Mouse (Mus musculus): ENCODE measurements around the gene Diaph2.
A peak's percentile ranks its signal among the peaks of the same experiment; 100 is the strongest.
"Not testable (repeated sequence)": the region's sequence is repeated elsewhere in the genome, so short reads cannot be mapped to it uniquely, and the experiment has no call there.

The Diaph2 gene

GRCm38 (mm10) chrX:129831903-129832302 is 82.4 kb downstream of the Diaph2 start:
- DNase-seq (ENCODE audit: low spot score in 2 of 2) = no peak

GRCm38 (mm10) chrX:129833887-129834286 is 84.3 kb downstream of the Diaph2 start:
- DNase-seq (ENCODE audit: low spot score in 2 of 2) = no peak

DNA sequence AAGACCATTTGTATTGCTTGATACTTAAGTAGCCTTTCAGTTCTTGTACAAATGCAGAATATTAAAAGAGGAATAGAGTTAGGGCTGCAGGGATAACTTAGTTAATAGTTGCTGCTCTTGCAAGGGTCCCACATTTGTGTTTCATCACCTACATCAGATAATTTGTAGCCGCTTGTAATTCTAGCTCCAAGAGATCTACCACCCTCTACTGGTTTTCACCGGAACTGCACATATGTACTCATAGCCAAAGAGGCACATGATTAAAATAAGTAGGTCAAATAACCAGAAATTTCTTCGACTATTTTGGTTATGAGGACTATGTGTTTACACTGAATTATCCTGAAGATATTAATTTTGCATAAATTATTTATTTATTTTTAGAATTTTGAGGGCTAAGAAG is 134.9 kb downstream of the Diaph2 start:
- DNase-seq (ENCODE audit: low spot score in 2 of 2) = peak in 1 of 2 experiments; percentile 18

GRCm38 (mm10) chrX:129925806-129926205 is 176.3 kb downstream of the Diaph2 start:
- no peak for DNase-seq (ENCODE audit: low spot score in 2 of 2)

DNA sequence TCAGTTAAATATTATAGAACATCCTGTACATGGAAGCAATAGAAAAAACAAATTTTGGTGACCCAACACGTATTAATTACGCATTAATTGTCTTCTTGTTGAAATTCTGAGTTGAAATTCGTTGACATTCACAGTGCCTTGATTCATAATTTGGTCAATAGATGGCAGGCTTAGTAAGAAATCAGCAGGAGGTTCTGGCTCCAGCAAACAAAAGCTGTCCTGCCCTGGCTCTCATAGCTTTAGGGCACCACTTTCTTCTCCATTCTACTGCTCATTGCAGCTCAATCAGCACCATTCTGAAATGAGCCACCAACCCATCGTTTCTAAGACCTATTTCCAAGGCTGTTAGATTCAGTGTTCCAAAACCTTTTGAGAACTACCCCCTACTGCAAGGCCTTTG is 225.3 kb downstream of the Diaph2 start:
- no peak for DNase-seq (ENCODE audit: low spot score in 2 of 2)

DNA sequence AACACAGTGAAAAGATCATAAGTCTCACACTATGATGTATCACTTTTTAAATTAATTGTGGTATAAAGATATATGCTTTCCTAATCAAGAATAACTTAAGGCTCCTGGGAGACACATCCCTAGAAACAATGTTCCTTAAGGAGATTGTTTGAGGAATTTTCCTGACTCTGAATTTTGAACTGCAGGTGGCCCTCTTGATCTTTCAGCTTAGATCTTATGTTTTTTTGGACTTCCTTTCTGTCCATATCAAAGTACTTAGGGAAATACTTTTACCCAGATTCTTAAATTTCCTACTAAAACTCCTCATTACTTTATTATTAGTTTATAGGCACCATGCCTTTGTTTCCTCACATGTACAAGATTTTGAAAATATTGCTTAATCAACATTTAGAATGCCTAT is 258.7 kb downstream of the Diaph2 start:
- no peak for DNase-seq (ENCODE audit: low spot score in 2 of 2)

- no peak for DNase-seq (ENCODE audit: low spot score in 2 of 2)
These were observed 270.2 kb downstream of the Diaph2 start for GRCm38 (mm10) chrX:130019735-130020134.

DNA sequence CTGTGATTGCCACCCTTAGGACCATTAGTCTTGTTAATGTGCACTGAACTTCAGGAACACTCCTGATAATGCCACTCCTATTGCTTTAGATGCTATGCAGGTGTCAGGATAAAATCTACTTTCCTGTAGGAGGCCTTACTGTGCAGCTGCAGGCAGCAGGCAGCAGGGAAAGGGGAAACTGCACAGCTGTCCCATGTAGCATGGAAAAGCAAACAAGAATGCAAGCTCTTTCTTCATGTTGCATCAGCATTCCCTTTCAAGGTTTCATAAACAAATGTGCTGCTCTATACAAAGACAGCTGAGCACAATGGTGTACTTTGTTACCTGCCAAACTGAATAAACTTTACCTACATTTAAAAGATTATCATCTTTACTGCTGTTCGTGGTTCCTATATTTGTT is 295.0 kb downstream of the Diaph2 start:
- no peak for DNase-seq (ENCODE audit: low spot score in 2 of 2)

- no peak for DNase-seq (ENCODE audit: low spot score in 2 of 2)
These were observed 399.7 kb downstream of the Diaph2 start for GRCm38 (mm10) chrX:130149216-130149615.

GRCm38 (mm10) chrX:130152164-130152563 is 402.6 kb downstream of the Diaph2 start:
- no peak for DNase-seq (ENCODE audit: low spot score in 2 of 2)

GRCm38 (mm10) chrX:130173126-130173525 is 423.6 kb downstream of the Diaph2 start:
- no peak for DNase-seq (ENCODE audit: low spot score in 2 of 2)

- no peak for DNase-seq (ENCODE audit: low spot score in 2 of 2)
These were observed 438.3 kb downstream of the Diaph2 start for GRCm38 (mm10) chrX:130187891-130188290.

DNA sequence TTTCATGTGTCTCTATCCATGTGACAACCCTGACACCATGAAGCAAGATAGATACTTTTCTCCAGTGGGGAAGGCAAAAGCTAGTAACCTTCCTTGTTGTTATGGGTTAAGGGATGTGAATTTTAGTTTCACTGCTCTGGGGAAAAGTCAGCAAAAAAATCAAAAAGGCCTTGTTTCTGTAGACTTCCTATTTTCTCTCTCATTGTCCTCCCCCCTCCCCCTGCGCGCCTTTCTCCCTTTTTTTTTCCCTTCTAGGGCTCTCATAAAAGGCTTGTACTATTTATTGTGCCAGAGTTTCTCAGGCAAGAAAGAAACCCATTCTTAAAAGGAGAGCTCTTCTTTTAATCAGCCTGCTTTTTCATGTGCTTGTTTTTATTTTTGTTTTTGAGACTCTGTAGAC is 438.9 kb downstream of the Diaph2 start:
- DNase-seq (ENCODE audit: low spot score in 2 of 2) = no peak

DNA sequence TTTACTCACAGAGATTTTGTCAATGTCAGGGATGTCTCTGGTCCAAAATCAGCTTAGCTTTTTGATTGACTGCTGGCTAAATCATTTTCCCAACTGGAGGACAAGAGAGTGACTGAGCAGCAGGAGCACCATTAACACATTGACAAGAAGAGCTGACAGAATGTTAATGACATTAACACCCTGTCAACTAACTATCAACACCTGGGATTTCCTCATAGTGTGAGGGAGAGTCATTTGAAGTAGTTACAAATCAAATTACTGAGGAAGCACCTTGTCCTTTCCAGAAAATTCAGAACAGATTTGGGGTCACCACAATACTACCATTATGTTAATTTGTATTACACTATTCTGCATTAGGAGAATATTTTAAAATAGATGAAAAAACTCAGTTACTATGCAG is 439.7 kb downstream of the Diaph2 start:
- DNase-seq (ENCODE audit: low spot score in 2 of 2) = no peak

DNA sequence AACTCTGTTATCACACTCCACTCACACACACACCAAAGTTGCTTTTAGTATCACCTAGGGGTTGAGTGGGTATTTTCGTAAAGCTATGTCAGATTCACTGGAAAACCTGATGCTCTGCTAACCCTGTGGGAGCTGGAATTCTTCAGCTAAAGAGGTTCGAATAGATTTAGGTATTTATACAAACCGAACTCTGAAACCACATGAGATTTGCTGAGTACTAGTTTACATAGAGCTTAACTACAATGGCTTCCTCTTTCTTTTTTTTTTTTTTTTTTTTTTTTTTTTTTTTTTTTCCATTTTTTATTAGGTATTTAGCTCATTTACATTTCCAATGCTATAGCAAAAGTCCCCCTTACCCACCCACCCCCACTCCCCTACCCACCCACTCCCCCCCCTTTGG is 447.9 kb downstream of the Diaph2 start:
- DNase-seq (ENCODE audit: low spot score in 2 of 2) = not testable (repeated sequence)

- no peak for DNase-seq (ENCODE audit: low spot score in 2 of 2)
These were observed 455.7 kb downstream of the Diaph2 start for GRCm38 (mm10) chrX:130205243-130205642.

GRCm38 (mm10) chrX:130212227-130212626 is 462.7 kb downstream of the Diaph2 start:
- no peak for DNase-seq (ENCODE audit: low spot score in 2 of 2)

DNA sequence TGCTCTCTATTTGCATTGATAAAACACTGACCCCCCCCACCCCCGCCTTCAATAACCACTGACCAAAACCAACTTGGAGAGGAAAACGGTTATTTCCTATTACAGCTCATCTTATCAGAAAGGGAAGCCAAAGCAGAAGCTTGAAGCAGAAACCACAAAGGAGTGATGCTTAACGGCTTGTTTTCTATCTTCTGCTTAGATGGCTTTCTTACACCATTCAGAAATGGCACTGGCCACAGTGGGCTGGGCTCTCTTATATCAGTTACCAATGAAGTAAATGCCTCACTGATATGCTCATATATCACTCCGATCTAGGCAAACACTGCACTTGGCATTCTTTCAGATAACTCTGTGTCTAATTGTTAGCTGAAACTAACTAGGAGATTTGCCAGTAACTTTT is 463.2 kb downstream of the Diaph2 start:
- no peak for DNase-seq (ENCODE audit: low spot score in 2 of 2)

GRCm38 (mm10) chrX:130230045-130230444 is 480.5 kb downstream of the Diaph2 start:
- no peak for DNase-seq (ENCODE audit: low spot score in 2 of 2)

DNA sequence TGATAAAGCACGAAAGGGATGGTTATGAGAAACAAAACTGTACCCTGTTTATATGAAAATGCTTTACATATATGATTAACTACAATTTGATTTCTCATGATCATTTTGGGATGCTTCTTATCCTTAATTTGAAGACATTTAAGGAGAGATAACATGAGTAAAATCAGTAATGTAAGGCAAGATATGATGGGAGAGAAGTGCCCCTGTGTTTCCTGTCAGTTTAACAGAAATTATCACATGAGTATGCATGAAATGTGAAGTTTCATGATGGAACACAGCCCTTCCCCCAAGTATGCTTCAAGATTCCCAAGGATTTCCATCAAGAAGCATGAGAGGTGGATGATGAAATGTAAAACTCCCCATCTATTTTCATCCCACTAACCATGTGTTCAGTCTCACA is 485.6 kb downstream of the Diaph2 start:
- no peak for DNase-seq (ENCODE audit: low spot score in 2 of 2)

GRCm38 (mm10) chrX:130246652-130247051 is 497.1 kb downstream of the Diaph2 start:
- DNase-seq (ENCODE audit: low spot score in 2 of 2) = no peak

DNA sequence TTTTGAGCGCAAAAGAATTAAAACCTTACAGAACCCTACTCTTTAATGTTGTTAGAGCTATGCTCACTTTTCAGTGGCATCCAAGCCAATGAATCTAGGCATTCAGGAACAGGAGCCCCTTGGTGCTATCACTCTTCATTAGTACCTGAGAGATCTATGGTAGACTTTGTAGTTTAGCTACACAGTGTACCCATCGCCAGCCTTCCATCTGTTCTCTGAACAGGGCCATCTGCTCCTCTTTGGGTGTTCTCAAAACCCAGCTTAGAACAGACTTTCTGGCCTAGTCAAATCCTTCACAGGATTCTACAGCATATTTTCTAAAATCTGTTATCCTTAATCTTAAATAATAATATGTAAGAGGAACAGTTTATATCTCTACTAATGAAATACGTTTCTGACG is 504.1 kb downstream of the Diaph2 start:
- DNase-seq (ENCODE audit: low spot score in 2 of 2) = no peak

- no peak for DNase-seq (ENCODE audit: low spot score in 2 of 2)
These were observed 516.2 kb downstream of the Diaph2 start for GRCm38 (mm10) chrX:130265707-130266106.

DNA sequence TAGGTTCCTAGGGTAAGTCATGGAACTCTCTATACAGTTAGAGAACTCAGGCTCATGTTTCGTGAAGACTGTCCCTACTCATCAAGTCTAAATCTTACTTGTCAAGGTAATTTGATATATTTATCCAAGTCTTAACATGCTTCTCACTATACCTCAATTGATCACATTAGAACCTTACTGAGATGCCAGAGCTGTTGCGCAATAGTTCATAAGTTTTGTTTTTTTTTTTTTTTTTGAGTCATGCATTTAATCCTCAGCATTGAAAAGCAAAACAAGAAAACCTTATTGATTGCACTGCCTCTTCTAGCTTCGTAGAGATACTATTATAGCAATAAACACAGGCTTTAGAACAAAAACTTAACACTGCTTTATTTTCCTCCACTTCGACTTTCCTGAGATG is 529.6 kb downstream of the Diaph2 start:
- no peak for DNase-seq (ENCODE audit: low spot score in 2 of 2)

DNA sequence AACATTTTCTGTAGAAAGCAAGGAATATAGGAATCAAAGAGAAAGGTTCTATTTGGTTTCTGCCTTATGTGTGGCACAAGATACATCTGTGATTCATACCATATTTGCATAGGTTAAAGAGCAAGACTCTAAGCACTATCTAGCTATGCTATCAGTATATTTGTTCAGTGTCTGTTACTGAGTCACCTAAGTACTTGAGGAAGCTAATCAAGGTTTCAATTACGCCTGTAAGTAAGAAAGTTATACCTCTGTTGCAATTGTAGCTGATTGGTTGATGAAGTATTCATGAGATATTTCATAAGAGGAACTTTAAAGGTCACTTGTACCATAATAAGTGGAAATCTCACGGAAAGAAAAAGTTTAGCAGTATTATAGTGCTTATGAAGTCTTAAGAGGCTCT is 531.9 kb downstream of the Diaph2 start:
- no peak for DNase-seq (ENCODE audit: low spot score in 2 of 2)

All from cerebellum, postnatal 4 days (tissue).